Mouse (Mus musculus): ENCODE measurements at regions not wholly inside any gene's neighbourhood (a gene's known extent, or its start where the extent isn't known, plus 50 kb on each side); places are given as distances from the start of the nearest gene placed in this dataset.

DNA sequence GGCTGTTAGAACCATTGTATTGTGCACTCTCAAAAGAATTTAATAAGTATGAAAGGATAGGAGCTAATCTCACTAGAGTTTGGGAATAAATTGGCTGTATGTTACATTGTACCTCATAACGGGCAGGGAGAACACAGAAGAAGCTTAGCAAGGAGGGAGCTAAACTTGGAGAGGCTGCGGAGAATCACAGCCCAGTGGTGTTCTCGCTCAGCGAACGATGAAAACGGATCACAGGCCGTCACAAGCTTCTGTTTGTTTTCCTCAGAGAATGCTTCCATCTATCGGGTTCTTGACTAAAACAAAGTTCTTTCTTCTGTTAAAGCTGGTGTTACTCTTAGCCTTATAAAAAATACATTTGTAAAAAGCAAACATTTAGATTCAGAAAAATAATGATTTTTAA is 178.2 kb upstream of the Rnd3 start:
- TF ChIP-seq POLR2A (IDR thresholded peaks at IDR 0.05; ENCODE audit: extremely low read depth, insufficient read depth, low read length): no peak
- no peak for TF ChIP-seq CTCF (IDR thresholded peaks at IDR 0.05; ENCODE audit: low read depth, low read length)

All from liver, adult 2 months (tissue).